Mouse (Mus musculus): ENCODE data around the gene Prrx2.

DNA sequence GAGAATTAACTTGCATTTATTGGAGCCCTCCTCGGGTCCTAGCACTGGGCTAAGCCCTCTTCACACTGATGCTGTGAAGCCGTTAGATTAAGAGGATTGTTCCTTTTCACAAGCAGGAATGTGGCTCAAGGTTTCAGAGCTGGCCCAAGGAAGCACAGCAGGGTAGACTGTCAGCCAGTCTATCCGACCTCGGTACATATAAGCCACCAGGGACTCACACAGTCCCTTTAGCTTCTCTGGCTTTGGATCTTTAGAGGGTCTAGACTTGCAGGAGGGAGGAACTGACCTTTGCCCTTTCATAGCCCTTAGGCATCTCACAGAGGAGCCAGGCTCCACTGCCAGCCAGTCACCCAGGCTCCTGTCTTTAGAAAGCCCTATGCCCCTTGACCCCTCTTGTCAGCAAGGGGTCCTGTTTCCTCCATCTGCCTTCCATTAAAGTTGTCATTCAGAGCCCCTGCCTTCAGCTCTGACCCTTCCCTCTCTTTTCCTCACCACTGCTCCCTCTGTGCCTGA, 4.4 kb upstream of the Prrx2 start, which contains the start of gene Asb6:
- TF ChIP-seq CTCF (IDR thresholded peaks at IDR 0.05; ENCODE audit: control insufficient read depth, insufficient read depth, insufficient replicate concordance, low read depth, low read length) (no peak), POLR2A (IDR thresholded peaks at IDR 0.05; ENCODE audit: control insufficient read depth, low read depth, low read length) (no peak)

Data from testis, adult 2 months (tissue).